Mouse (Mus musculus) CH12.LX (cell line): Measurements from ENCODE around the gene Snx9. TPM values are rescaled to one million over a fixed set of nuclear protein-coding genes. Genes with fewer than 3 reads are reported as not detected.
A peak's percentile ranks its signal among the peaks of the same experiment; 100 is the strongest.

ENCODE experiments used
- DNase-seq: peaks from one replicate; pipeline ENCODE4 v3.0.0-alpha.2; 2013; ENCODE audit errors: extremely low read depth
- H3K27ac ChIP-seq: 2 replicates; pipeline ENCODE4 v1.5.1; 2012; ENCODE audit warnings: low read depth, mild to moderate bottlenecking, control low read depth, moderate library complexity; ENCODE audit not compliant: insufficient read depth
- H3K27me3 ChIP-seq: replicated peaks from 2 replicates; pipeline ENCODE3; 2012; ENCODE audit warnings: inconsistent platforms
- H3K36me3 ChIP-seq, 2 experiments: replicated peaks in 1 of 2; 2 replicates each; pipeline versions ENCODE3 to v1.6.1; 2012; ENCODE audit warnings: inconsistent platforms in 1 of 2, low read length in 1 of 2, mild to moderate bottlenecking in 1 of 2, mixed read lengths in 1 of 2, moderate library complexity in 1 of 2; ENCODE audit not compliant: control insufficient read depth in 1 of 2, insufficient read depth in 1 of 2
- H3K4me1 ChIP-seq, 2 experiments: 2 replicates each; pipeline ENCODE4 v1.6.1; 2012; ENCODE audit warnings: inconsistent platforms in 1 of 2, moderate library complexity in 1 of 2; ENCODE audit not compliant: insufficient read depth in 2 of 2, control insufficient read depth in 1 of 2
- H3K4me2 ChIP-seq: 2 replicates; pipeline ENCODE4 v1.6.1; 2012; ENCODE audit warnings: low read depth, mild to moderate bottlenecking, control low read depth; ENCODE audit not compliant: poor library complexity, insufficient read depth, severe bottlenecking
- H3K4me3 ChIP-seq, 3 experiments: fragments of 150-350 bp in 1 of 3; sonication (generic) in 1 of 3; replicated peaks in 1 of 3; 2 replicates each; pipeline versions ENCODE3 to v1.5.1; 2011 to 2012; ENCODE audit warnings: low read depth in 2 of 3, low read length in 2 of 3, mild to moderate bottlenecking in 2 of 3, moderate library complexity in 2 of 3, control low read depth in 1 of 3, improper control_type of control experiment in 1 of 3, inconsistent platforms in 1 of 3, mixed read lengths in 1 of 3; ENCODE audit not compliant: poor library complexity in 1 of 3
- H3K79me2 ChIP-seq: replicated peaks from 2 replicates; pipeline ENCODE4 v1.6.1; 2012; ENCODE audit warnings: mild to moderate bottlenecking, moderate library complexity; ENCODE audit not compliant: control insufficient read depth, poor library complexity, insufficient read depth, severe bottlenecking; ENCODE audit errors: extremely low read depth
- H3K9ac ChIP-seq: 2 replicates; pipeline ENCODE4 v1.6.1; 2012; ENCODE audit warnings: low read depth, mild to moderate bottlenecking, control low read depth, moderate library complexity; ENCODE audit not compliant: insufficient read depth
- H3K9me3 ChIP-seq: replicated peaks from 2 replicates; pipeline ENCODE3; 2012; ENCODE audit warnings: low read length, inconsistent platforms, mixed read lengths
- BHLHE40 ChIP-seq: IDR thresholded peaks from 2 replicates; pipeline ENCODE4 v1.6.1; 2011; ENCODE audit warnings: mild to moderate bottlenecking, low read depth, low read length, improper control_type of control experiment
- CHD2 ChIP-seq: IDR thresholded peaks from 2 replicates; pipeline ENCODE4 v1.6.1; 2011; ENCODE audit warnings: low read length, improper control_type of control experiment
- CTCF ChIP-seq, 2 experiments: IDR thresholded peaks in 1 of 2; conservative IDR thresholded peaks in 1 of 2; 2 replicates each; pipeline ENCODE4 v1.5.1; 2011 to 2012; ENCODE audit warnings: low read depth in 2 of 2, low read length in 2 of 2, improper control_type of control experiment in 1 of 2, inconsistent platforms in 1 of 2, mild to moderate bottlenecking in 1 of 2, moderate library complexity in 1 of 2
- E2F4 ChIP-seq: IDR thresholded peaks from 2 replicates; pipeline ENCODE4 v1.6.1; 2011; ENCODE audit warnings: low read depth, low read length, improper control_type of control experiment; ENCODE audit not compliant: insufficient replicate concordance
- ELF1 ChIP-seq: IDR thresholded peaks from 2 replicates; pipeline ENCODE4 v1.6.1; 2014; ENCODE audit warnings: low read depth, mild to moderate bottlenecking, inconsistent platforms, low read length, improper control_type of control experiment
- ETS1 ChIP-seq: conservative IDR thresholded peaks from 2 replicates; pipeline ENCODE4 v1.6.1; 2012; ENCODE audit warnings: low read depth, mild to moderate bottlenecking, inconsistent platforms, low read length, improper control_type of control experiment, moderate library complexity
- IRF4 ChIP-seq: IDR thresholded peaks from 2 replicates; pipeline ENCODE4 v1.6.1; 2014; ENCODE audit warnings: low read depth, mild to moderate bottlenecking, inconsistent platforms, low read length, improper control_type of control experiment
- JUN ChIP-seq: IDR thresholded peaks from 2 replicates; pipeline ENCODE4 v1.6.1; 2011; ENCODE audit warnings: low read depth, mild to moderate bottlenecking, low read length, improper control_type of control experiment, moderate library complexity; ENCODE audit not compliant: insufficient read depth
- KAT2A ChIP-seq: IDR thresholded peaks from 2 replicates; pipeline ENCODE4 v1.6.1; 2012; ENCODE audit warnings: low read length, improper control_type of control experiment, inconsistent platforms; ENCODE audit not compliant: insufficient replicate concordance
- MAZ ChIP-seq: IDR thresholded peaks from 2 replicates; pipeline ENCODE4 v1.6.1; 2012; ENCODE audit warnings: low read depth, mild to moderate bottlenecking, inconsistent platforms, low read length, improper control_type of control experiment, moderate library complexity
- MEF2A ChIP-seq: IDR thresholded peaks from 2 replicates; pipeline ENCODE4 v1.6.1; 2014; ENCODE audit warnings: low read depth, mild to moderate bottlenecking, inconsistent platforms, low read length, improper control_type of control experiment, borderline replicate concordance
- NELFE ChIP-seq: IDR thresholded peaks from 2 replicates; pipeline ENCODE4 v1.6.1; 2011; ENCODE audit warnings: low read depth, low read length, improper control_type of control experiment
- NRF1 ChIP-seq: IDR thresholded peaks from 2 replicates; pipeline ENCODE4 v1.6.1; 2014; ENCODE audit warnings: low read depth, mild to moderate bottlenecking, inconsistent platforms, low read length, improper control_type of control experiment, moderate library complexity
- POLR2A ChIP-seq: IDR thresholded peaks from 2 replicates; pipeline ENCODE4 v1.6.1; 2011; ENCODE audit warnings: low read depth, mild to moderate bottlenecking, improper control_type of control experiment, low read length
- POLR2AphosphoS2 ChIP-seq: IDR thresholded peaks from 2 replicates; pipeline ENCODE4 v1.6.1; 2011; ENCODE audit warnings: low read depth, low read length, improper control_type of control experiment
- RAD21 ChIP-seq: IDR thresholded peaks from 2 replicates; pipeline ENCODE4 v1.6.1; 2011; ENCODE audit warnings: low read depth, mild to moderate bottlenecking, low read length, improper control_type of control experiment, moderate library complexity
- RCOR1 ChIP-seq: conservative IDR thresholded peaks from 2 replicates; pipeline ENCODE4 v1.6.1; 2012; ENCODE audit warnings: low read depth, mild to moderate bottlenecking, inconsistent platforms, low read length, improper control_type of control experiment
- SIN3A ChIP-seq: IDR thresholded peaks from 2 replicates; pipeline ENCODE4 v1.6.1; 2012; ENCODE audit warnings: low read length, improper control_type of control experiment, inconsistent platforms
- SMC3 ChIP-seq: IDR thresholded peaks from 2 replicates; pipeline ENCODE4 v1.6.1; 2011; ENCODE audit warnings: low read depth, low read length, improper control_type of control experiment
- TCF12 ChIP-seq: IDR thresholded peaks from 2 replicates; pipeline ENCODE4 v1.6.1; 2014; ENCODE audit warnings: low read depth, mild to moderate bottlenecking, inconsistent platforms, low read length, improper control_type of control experiment
- USF1 ChIP-seq: IDR thresholded peaks from 2 replicates; pipeline ENCODE4 v1.6.1; 2014; ENCODE audit warnings: low read depth, mild to moderate bottlenecking, inconsistent platforms, low read length, improper control_type of control experiment
- ZC3H11A ChIP-seq: IDR thresholded peaks from 2 replicates; pipeline ENCODE4 v1.6.1; 2012; ENCODE audit warnings: low read depth, mild to moderate bottlenecking, inconsistent platforms, low read length, improper control_type of control experiment
- ZMIZ1 ChIP-seq: IDR thresholded peaks from 2 replicates; pipeline ENCODE4 v1.6.1; 2012; ENCODE audit warnings: low read depth, mild to moderate bottlenecking, inconsistent platforms, low read length, improper control_type of control experiment
- ZNF384 ChIP-seq: IDR thresholded peaks from 2 replicates; pipeline ENCODE4 v1.6.1; 2012; ENCODE audit warnings: low read depth, low read length, improper control_type of control experiment, inconsistent platforms
- dilution Hi-C: fragments of 300-500 bp; cut with MboI; formaldehyde crosslinking; loops from 2 replicates; pipeline ENCODE4 v1.14.3; 2020; ENCODE audit warnings: low sequenced_read_pairs; ENCODE audit not compliant: extremely low pct_unique_long_range_greater_than_20kb, extremely low pct_ligation_motif_present
- in situ Hi-C: fragments of 300-500 bp; cut with MboI; formaldehyde crosslinking; loops from 3 replicates; pipeline ENCODE4 v1.14.3; 2019; ENCODE audit warnings: low sequenced_read_pairs, low pct_ligation_motif_present, low pct_unique_long_range_greater_than_20kb, mixed read lengths
- polyA plus RNA-seq: library from polyadenylated mRNA; unstranded; fragments of >175 nt; gene quantifications from 2 replicates; pipeline ENCODE4 v1.2.1, GENCODE M21; 2012; ENCODE audit warnings: low read depth; ENCODE audit not compliant: insufficient read length
- total RNA-seq, 2 experiments: library from RNA; depleted of rRNA; stranded (reverse); fragments of 300-350 nt in 1 of 2; fragments of >200 nt in 1 of 2; gene quantifications; 2 replicates each; pipeline ENCODE4 v1.2.3; 2012 to 2014

Gene Snx9
- total and polyA plus RNA-seq, 3 experiments, result 16.3 to 26.3 (median 17.1) TPM

DNA sequence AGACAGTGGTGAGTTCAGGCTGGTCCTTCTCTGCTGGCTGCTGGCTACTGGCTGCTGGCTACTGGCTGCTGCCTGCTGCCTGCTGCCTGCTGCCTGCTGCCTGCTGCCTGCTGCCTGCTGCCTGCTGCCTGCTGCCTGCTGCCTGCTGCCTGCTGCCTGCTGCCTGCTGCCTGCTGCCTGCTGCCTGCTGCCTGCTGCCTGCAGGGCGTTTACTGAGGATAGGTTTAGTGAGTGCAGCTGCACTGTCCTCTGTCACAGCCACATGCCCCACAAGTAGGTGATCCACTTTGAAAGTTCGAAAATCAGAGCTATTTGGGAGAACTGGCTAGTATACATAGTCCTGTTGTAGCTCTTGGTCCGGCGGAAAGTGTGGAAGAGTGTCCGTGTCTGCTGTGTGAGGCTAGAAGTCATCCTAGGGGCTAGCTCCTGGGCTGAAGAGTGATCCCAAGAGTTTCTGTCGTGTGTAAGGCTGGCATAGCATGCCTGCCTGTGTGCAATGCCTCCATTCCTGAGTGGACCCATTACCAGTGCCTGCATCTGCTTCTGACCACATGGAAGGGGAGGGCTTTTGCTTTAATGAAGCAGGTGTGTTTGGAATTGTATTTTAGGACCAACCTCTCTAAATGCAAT is 45.2 kb downstream of the Snx9 start:
- in situ Hi-C loops, result no loop called here
- Histone ChIP-seq H3K36me3 (peaks cover 7 to 41% of the 10 kb centered on the region in 2 experiments), H3K9ac (no peak overlapping the region), H3K4me2 (no peak overlapping the region), H3K79me2 (no peaks in the 10 kb centered on the region), H3K27me3 (no peaks in the 10 kb centered on the region), H3K27ac (no peak overlapping the region), H3K9me3 (no peaks in the 10 kb centered on the region), H3K4me1 (peaks cover 0 to 23% of the 10 kb centered on the region in 2 experiments; a peak in 2 of 4 replicates), H3K4me3 (no peak overlapping the region)
- dilution Hi-C loops, result no loop called here
- TF ChIP-seq IRF4 (no peak), CHD2 (no peak), MAZ (no peak), CTCF (conservative IDR thresholded peaks at IDR 0.05 in 1 of 2, IDR thresholded peaks at IDR 0.05 in 1 of 2; ENCODE audit: low read depth in 2 of 2, low read length in 2 of 2) (no peak), NELFE (no peak), RCOR1 (no peak), ELF1 (no peak), KAT2A (no peak), SIN3A (no peak)
- no peak for DNase-seq

DNA sequence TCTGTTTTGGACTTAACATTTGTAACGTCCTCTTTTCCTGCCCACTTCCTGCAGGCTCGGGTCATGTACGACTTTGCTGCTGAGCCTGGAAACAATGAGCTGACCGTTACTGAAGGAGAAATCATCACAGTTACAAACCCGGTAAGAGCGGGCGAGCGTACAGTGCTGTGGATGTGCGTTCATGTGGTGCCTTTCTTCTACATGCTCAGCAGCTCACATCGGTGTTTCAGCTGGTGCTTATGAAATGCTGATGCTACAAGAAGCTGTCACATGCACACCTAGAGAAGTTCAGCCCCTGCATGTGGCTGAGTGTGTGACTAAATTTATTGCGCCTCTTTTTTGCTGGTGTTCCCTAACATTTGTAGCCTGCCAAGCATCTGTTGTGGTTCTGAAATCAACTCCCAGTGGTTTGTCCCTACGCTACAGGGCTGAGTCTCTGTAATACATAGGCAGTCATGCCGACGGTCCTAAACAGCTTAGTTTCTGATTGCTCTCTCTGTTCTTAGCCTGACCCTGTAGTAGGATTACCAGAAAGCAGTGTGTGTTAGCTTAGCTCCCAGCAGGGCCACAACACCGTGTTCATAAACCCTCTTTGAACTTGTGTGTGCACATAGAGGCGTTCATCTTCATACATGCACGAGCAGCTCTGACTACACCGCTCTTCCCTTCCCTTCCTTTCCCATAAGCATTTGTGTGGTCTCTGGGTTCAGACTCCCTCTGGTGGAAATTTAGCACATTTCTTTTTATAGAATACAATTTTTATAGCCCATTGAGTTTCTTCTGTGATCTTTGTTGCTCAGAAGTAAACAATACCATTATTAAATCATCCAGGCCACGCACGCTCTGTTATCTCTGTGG is 46.0 kb downstream of the Snx9 start:
- Histone ChIP-seq H3K79me2 (no peaks in the 10 kb centered on the region), H3K4me3 (no peak overlapping the region), H3K4me1 (peaks cover 0 to 24% of the 10 kb centered on the region in 2 experiments; a peak in 2 of 4 replicates), H3K9ac (no peak overlapping the region), H3K27ac (no peak overlapping the region), H3K36me3 (peaks cover 11 to 48% of the 10 kb centered on the region in 2 experiments), H3K4me2 (no peak overlapping the region), H3K9me3 (no peaks in the 10 kb centered on the region), H3K27me3 (no peaks in the 10 kb centered on the region)
- dilution Hi-C loops (no loop called here), in situ Hi-C loops (no loop called here)
- TF ChIP-seq ZMIZ1 (no peak), POLR2A (no peak), CTCF (conservative IDR thresholded peaks at IDR 0.05 in 1 of 2, IDR thresholded peaks at IDR 0.05 in 1 of 2; ENCODE audit: low read depth in 2 of 2, low read length in 2 of 2) (peak in 1 of 2 experiments; percentile 76; a peak in 2 of 4 replicates), NRF1 (no peak), CHD2 (no peak), JUN (no peak), ZNF384 (no peak), USF1 (no peak), TCF12 (no peak), RAD21 (peak; percentile 72), SIN3A (0 out of 2 replicates have a peak, but pooled peaks have one; percentile 25), BHLHE40 (no peak), ZC3H11A (peak; percentile 70), NELFE (0 out of 2 replicates have a peak, but pooled peaks have one; percentile 15), E2F4 (no peak), MEF2A (0 out of 2 replicates have a peak, but pooled peaks have one; percentile 15), KAT2A (no peak), POLR2AphosphoS2 (no peak), SMC3 (peak; percentile 86), ETS1 (no peak)
- DNase-seq, result peak; percentile 45
